Mouse (Mus musculus) neutrophil, adult 5-6 weeks (primary cell): ENCODE data around the gene Chka. TPM values are rescaled to one million over a fixed set of nuclear protein-coding genes. Genes with fewer than 3 reads are reported as not detected.

ENCODE experiments used
- ATAC-seq: fragments of 151-379, 151-347 bp; 2 replicates; pipeline ENCODE4 v1.8.0; 2017; ENCODE audit warnings: mild to moderate bottlenecking, moderate TSS enrichment; ENCODE audit not compliant: insufficient number of reproducible peaks, poor library complexity, low FRiP score, severe bottlenecking; ENCODE audit errors: extremely low read depth
- total RNA-seq: library from RNA; stranded (forward); fragments of 200-1000 nt; gene quantifications from 2 replicates; pipeline ENCODE4 v1.2.3, GENCODE M21; 2017

Gene Chka
- total RNA-seq: 16.6 and 26.0 TPM in 2 replicates

DNA sequence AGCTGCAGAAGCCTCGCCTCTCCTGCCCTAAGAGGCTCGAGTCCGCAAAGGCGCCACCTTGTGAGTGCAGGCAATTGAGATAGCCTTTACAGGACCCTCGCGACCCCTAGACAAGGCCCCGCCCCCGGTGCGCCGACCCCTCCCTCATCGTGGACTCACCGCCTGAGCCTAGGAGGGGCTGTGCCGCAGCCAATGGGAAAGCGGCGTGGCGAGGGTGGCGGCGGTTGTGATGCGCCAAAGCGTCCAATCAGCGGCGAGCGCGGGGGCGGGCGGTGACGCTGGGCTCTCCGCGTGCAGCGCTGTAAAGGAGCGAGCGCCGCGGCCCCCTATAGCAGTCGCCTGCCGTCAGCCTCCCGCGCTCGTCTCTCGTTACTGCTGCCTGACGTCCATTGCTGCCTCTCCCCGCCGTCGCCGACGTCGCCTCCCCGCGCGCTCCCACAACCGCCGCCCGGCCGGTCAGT is at the start of gene Chka:
Gene Chka, plus strand, starts transcription at position 272 of the 461 bp plus-strand sequence.
- ATAC-seq: peak; percentile 86

DNA sequence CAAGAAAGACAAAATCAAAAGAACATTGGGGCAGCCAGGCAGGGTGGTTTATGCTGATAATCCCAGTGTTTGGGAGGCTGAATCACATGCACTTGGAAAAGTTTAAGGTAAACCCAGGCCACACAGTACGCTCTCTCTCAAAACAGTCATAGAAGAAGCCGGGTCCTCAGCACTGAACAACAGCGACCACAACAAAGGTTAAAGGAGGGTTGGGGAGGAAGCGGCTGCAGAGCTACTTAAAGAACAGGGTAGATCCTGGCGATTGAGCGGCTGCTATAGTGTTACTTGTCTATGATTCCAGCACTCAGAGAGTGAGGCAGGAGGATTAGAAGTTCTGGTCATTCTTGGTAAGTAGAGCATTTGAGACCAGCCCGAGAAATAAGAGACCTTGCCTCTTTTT is 46.0 kb upstream of the Chka start:
- no peak for ATAC-seq

GRCm38 (mm10) chr19:3810536-3811233 is 40.9 kb upstream of the Chka start:
- ATAC-seq: no peak

DNA sequence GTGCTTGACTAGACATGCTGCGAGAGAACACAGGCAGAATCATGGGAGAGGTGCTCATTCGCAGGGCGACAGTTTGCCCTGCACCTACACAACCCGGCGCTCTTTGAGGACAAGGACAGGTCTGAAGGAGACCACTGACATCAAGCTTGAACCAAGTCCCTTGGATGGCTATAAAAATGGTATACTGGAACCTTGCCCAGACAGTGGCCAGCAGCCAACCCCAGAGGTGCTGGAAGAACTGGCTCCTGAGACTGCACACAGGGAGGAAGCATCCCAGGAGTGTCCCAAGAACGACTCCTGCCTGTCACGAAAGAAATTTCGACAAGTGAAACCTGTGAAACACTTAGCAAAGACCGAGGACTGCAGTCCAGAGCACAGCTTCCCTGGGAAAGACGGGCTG is 37.1 kb upstream of the Chka start:
- ATAC-seq: no peak

- no peak for ATAC-seq
Measured at GRCm38 (mm10) chr19:3815824-3816223, 35.7 kb upstream of the Chka start.

GRCm38 (mm10) chr19:3819080-3819479 is 32.5 kb upstream of the Chka start:
- no peak for ATAC-seq

DNA sequence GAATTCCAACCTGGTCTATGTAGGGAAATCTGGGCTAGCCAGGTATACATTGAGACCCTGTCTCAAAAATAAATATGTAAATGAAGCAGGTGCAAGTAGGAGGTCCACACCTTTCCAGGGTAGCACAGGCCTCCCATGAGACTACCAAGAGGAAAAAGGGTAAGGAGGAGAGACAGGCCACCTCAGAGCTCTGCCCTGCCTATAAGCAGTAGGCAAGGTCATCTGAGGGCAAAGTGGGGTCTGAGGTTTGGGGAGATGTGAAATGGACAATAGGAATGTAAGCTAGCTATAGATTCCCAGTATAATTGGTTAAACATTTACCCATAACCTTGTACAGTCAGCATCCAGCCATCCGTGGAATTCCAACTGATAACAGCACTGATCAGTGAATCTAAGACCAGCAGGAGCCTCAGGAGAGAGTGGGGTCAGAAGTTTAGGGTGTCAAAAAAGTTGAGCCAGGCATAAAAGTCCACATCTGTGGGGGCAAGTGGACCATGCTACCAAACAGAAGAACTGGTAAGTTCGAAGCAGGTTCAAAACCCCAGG is 31.6 kb upstream of the Chka start:
- no peak for ATAC-seq

DNA sequence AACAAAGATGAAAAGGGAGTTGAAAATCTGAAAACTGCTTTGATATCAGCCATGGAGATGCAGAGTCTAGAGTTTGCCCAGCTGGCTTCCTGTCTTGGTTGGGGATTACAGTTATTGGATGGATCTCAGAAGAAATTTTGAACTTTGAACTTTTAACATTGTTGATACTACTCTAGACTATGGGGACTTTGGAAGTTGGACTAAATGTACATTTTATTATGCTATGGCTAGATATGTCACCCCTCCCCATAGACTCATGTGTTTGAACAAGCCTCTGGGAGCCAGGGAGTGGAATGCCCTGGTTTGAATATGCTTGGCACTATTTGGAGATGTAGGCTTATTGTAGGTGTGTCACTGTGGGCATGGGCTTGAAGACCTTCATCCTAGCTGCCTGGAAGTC is 26.5 kb upstream of the Chka start:
- ATAC-seq: no peak

GRCm38 (mm10) chr19:3829863-3830262 is 21.7 kb upstream of the Chka start:
- ATAC-seq: no peak

DNA sequence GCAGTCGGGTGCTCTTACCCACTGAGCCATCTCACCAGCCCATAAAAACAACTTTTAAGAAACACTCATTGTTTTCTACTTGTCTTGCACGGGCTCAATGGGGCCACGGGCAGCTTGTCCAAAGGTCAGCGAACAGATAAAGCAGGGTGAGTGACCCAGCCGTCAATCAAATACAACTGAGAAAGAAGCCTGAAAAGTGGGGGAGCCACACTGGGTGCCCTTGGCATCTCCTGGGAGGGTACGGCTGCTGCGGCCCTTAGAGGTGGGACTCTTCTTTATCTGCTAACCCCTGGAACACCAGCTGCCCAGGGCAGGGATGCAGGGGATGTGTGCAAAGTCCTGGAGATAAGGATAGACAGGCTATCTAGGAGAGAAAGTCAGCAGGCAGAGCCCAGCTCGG is 19.9 kb upstream of the Chka start:
- no peak for ATAC-seq

DNA sequence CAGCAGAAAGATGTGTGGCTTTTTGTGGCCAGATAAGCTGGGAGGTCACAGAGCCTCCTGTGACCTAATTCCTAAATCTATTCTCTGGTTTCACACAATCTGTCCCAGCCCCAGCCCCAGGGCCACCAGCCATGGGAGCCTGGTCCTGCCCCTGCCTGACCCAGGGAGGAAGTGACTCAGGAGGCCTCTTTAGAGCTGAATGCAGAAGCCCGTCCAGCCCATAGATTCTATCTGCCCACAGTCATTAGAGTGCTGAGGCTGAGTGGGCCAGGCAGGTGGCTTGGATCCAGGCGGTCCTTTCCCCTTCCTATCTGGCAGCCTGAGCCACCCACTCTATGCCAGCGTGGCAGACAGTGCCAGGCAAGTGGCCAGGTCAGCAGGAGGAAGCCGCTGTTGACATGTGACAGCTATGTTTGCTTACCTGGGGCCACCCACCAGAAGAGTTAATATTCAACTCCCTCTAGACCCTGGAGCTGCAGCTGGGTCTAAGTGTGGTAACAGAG is 18.7 kb upstream of the Chka start:
- ATAC-seq: peak; percentile 36; the same call in 1 of the 2 replicates

DNA sequence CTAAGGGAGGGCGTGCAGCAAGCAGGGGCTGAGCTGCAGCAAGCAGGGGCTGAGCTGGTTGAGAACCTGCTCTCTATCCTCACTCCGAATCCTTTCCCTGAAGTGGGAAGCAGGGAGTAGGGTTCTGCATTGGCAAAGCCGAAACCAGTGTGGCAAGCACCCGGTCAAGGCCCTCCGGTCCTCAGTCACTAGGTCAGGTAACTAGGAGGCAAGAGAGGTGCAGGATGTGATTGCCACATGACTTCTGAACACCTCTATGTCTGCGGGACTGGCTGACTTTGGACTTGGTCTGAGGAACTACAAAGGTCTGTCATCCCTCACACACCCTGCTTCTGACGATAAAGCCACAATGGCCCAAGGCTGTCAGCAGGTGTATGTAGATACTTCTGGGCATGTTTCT is 17.3 kb upstream of the Chka start:
- ATAC-seq: no peak

DNA sequence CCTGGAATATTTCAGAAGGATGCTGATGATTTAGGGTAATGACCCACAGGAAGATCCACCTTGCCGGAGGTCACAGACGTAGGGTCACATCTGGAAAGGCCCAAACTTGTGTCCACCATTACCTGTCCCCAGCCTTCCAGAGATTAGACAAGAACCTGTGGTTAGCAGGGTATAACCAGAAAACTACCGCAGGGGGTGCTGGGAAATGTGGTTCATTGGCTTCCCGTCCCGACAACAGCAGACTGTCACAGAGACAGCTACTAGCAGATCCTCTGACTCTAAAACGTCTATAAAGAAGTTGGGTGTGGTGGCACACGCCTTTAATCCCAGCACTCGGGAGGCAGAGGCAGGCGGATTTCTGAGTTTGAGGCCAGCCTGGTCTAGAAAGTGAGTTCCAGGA is 14.8 kb upstream of the Chka start:
- ATAC-seq: no peak

DNA sequence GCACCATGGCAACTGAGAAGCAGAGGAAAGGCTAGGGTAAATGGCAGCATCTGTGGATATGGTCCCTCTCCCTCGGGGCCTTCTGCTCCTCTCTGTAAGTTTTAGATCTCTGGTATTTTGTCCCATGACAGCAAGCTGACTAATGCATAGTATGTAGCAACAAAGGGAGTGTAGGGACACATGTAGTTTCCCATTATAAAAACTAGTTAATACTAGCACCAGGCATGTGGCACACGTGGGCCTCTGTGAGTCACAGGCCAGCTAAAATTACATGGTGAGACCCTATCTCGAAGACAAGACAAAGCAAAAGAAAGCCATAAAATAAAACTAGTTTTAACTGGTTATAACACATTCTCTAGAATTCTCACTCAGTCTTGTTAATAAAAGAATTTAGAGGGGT is 12.6 kb upstream of the Chka start:
- ATAC-seq: no peak

- no peak for ATAC-seq
Measured at GRCm38 (mm10) chr19:3839686-3840085, 11.9 kb upstream of the Chka start.

- ATAC-seq: no peak
Measured at GRCm38 (mm10) chr19:3840214-3840651, 11.3 kb upstream of the Chka start.

- ATAC-seq: no peak
Measured at GRCm38 (mm10) chr19:3840685-3841084, 10.9 kb upstream of the Chka start.

GRCm38 (mm10) chr19:3842359-3843148 is 9.0 kb upstream of the Chka start:
- ATAC-seq: no peak

DNA sequence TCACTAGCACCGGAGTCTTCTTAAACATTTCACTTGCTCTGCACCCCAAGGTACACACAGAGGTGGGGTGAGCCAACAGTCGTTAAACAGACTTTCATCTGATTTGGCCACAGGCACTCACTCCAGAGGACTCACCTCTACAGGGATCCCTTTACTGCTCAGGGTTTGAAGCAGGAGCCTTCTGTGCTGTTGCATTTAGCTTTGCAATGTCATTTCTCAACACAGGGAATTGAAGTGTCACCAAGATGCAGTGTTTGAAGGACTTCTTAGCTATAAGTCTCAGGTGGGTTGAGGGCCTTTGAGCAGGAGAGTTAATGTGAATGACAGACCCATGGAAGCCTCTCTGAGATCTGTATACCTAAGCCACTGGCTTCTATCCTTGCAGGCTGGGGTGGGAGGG is 7.9 kb upstream of the Chka start:
- ATAC-seq: no peak

- ATAC-seq: no peak
Measured at GRCm38 (mm10) chr19:3844836-3845235, 6.7 kb upstream of the Chka start.
